Mouse (Mus musculus) ES-Bruce4 (cell line): Measurements from ENCODE around the gene 4930558K02Rik. TPM values are rescaled to one million over a fixed set of nuclear protein-coding genes. Genes with fewer than 3 reads are reported as not detected.

Experiments used
- H3K27ac ChIP-seq: 2 replicates; pipeline ENCODE4 v1.5.1; 2012; ENCODE audit warnings: low read length, inconsistent platforms; ENCODE audit not compliant: insufficient read depth
- H3K27me3 ChIP-seq: 2 replicates; pipeline ENCODE4 v1.6.1; 2012; ENCODE audit warnings: mild to moderate bottlenecking, low read length, inconsistent platforms; ENCODE audit not compliant: control insufficient read depth, poor library complexity, insufficient read depth, severe bottlenecking
- H3K36me3 ChIP-seq: 2 replicates; pipeline ENCODE4 v1.6.1; 2012; ENCODE audit warnings: inconsistent platforms, mild to moderate bottlenecking, low read length, moderate library complexity; ENCODE audit not compliant: control insufficient read depth, poor library complexity, insufficient read depth, severe bottlenecking
- H3K4me1 ChIP-seq: one replicate; pipeline ENCODE4 v1.8.1; 2011; ENCODE audit warnings: low read length; ENCODE audit not compliant: control insufficient read depth, insufficient read depth
- H3K4me3 ChIP-seq: 2 replicates; pipeline ENCODE4 v1.5.1; 2011; ENCODE audit warnings: low read depth, mild to moderate bottlenecking, low read length
- H3K9ac ChIP-seq: 2 replicates; pipeline ENCODE4 v1.6.1; 2012; ENCODE audit warnings: low read depth, mild to moderate bottlenecking, inconsistent platforms; ENCODE audit not compliant: poor library complexity, severe bottlenecking
- H3K9me3 ChIP-seq: replicated peaks from 2 replicates; pipeline ENCODE4 v1.6.1; 2012; ENCODE audit warnings: mild to moderate bottlenecking, low read length, inconsistent platforms; ENCODE audit not compliant: control insufficient read depth, poor library complexity, insufficient read depth, severe bottlenecking
- CTCF ChIP-seq: IDR thresholded peaks from one replicate; pipeline ENCODE4 v1.8.1; 2011; ENCODE audit warnings: low read depth, low read length
- EP300 ChIP-seq: IDR thresholded peaks from 2 replicates; pipeline ENCODE4 v1.6.1; 2011; ENCODE audit warnings: low read depth, low read length; ENCODE audit not compliant: insufficient read depth
- POLR2A ChIP-seq: IDR thresholded peaks from one replicate; pipeline ENCODE4 v1.8.1; 2011; ENCODE audit warnings: low read length; ENCODE audit not compliant: insufficient read depth
- polyA plus RNA-seq: library from polyadenylated mRNA; stranded (reverse); fragments of >200 nt; gene quantifications from 2 replicates; pipeline ENCODE4 v1.2.4, GENCODE M21; 2011; ENCODE audit warnings: low read depth; ENCODE audit not compliant: missing spikeins, insufficient read depth, insufficient read length

4930558K02Rik gene
- polyA plus RNA-seq, 1 experiment: not detected

GRCm38 (mm10) chr1:161983979-161984566 lies 4.6 kb upstream of the 4930558K02Rik start:
- H3K27ac ChIP-seq: no peak overlapping the region
- H3K9me3 ChIP-seq: no peaks in the 10 kb centered on the region
- no peak for TF ChIP-seq CTCF
- no peak for TF ChIP-seq POLR2A
- TF ChIP-seq EP300: no peak
- no peaks in the 10 kb centered on the region for H3K36me3 ChIP-seq
- H3K4me1 ChIP-seq: no peaks in the 10 kb centered on the region
- H3K4me3 ChIP-seq: no peak overlapping the region
- H3K9ac ChIP-seq: no peak overlapping the region
- H3K27me3 ChIP-seq: no peaks in the 10 kb centered on the region

GRCm38 (mm10) chr1:161983451-161983850 lies 4.0 kb upstream of the 4930558K02Rik start:
- no peak for TF ChIP-seq EP300
- TF ChIP-seq CTCF: no peak
- TF ChIP-seq POLR2A: no peak
- H3K36me3 ChIP-seq: no peaks in the 10 kb centered on the region
- H3K9ac ChIP-seq: no peak overlapping the region
- H3K27me3 ChIP-seq: no peaks in the 10 kb centered on the region
- no peak overlapping the region for H3K4me3 ChIP-seq
- H3K4me1 ChIP-seq: no peaks in the 10 kb centered on the region
- no peaks in the 10 kb centered on the region for H3K9me3 ChIP-seq
- H3K27ac ChIP-seq: no peak overlapping the region

- TF ChIP-seq POLR2A (no peak), EP300 (no peak), CTCF (no peak)
- H3K4me3 ChIP-seq: no peak overlapping the region
- no peaks in the 10 kb centered on the region for H3K36me3 ChIP-seq
- H3K9ac ChIP-seq: no peak overlapping the region
- H3K9me3 ChIP-seq: no peaks in the 10 kb centered on the region
- no peaks in the 10 kb centered on the region for H3K4me1 ChIP-seq
- no peak overlapping the region for H3K27ac ChIP-seq
- no peaks in the 10 kb centered on the region for H3K27me3 ChIP-seq
These were observed 1.3 kb upstream of the 4930558K02Rik start for GRCm38 (mm10) chr1:161980626-161981298.

GRCm38 (mm10) chr1:161980046-161980445 lies 610 bp upstream of the 4930558K02Rik start:
- no peaks in the 10 kb centered on the region for H3K36me3 ChIP-seq
- H3K4me3 ChIP-seq: no peak overlapping the region
- TF ChIP-seq EP300 (no peak), POLR2A (no peak), CTCF (no peak)
- no peak overlapping the region for H3K27ac ChIP-seq
- H3K9me3 ChIP-seq: no peaks in the 10 kb centered on the region
- no peak overlapping the region for H3K9ac ChIP-seq
- no peaks in the 10 kb centered on the region for H3K27me3 ChIP-seq
- H3K4me1 ChIP-seq: no peaks in the 10 kb centered on the region

- Histone ChIP-seq H3K4me1 (no peaks in the 10 kb centered on the region), H3K9ac (no peak overlapping the region), H3K4me3 (no peak overlapping the region), H3K36me3 (no peaks in the 10 kb centered on the region), H3K27ac (no peak overlapping the region), H3K9me3 (no peaks in the 10 kb centered on the region), H3K27me3 (no peaks in the 10 kb centered on the region)
- TF ChIP-seq EP300 (no peak), CTCF (no peak), POLR2A (no peak)
These were observed 1.2 kb downstream of the 4930558K02Rik start for GRCm38 (mm10) chr1:161978173-161978700.

- no peaks in the 10 kb centered on the region for H3K9me3 ChIP-seq
- H3K4me1 ChIP-seq: no peaks in the 10 kb centered on the region
- no peaks in the 10 kb centered on the region for H3K27me3 ChIP-seq
- H3K4me3 ChIP-seq: no peak overlapping the region
- H3K36me3 ChIP-seq: no peaks in the 10 kb centered on the region
- no peak overlapping the region for H3K27ac ChIP-seq
- H3K9ac ChIP-seq: 0 out of 2 replicates have a peak overlapping the region, but pooled peaks have one; percentile 8
- no peak for TF ChIP-seq POLR2A
- no peak for TF ChIP-seq CTCF
- TF ChIP-seq EP300: no peak
These were observed 2.1 kb downstream of the 4930558K02Rik start for GRCm38 (mm10) chr1:161977331-161977730.
